Mouse (Mus musculus) midbrain, embryonic 11.5 days (tissue): ENCODE data around the gene Syne3. TPM values are rescaled to one million over a fixed set of nuclear protein-coding genes. Genes with fewer than 3 reads are reported as not detected.

Source experiments
- ATAC-seq: fragments of 200-750 bp; cut with Nextera tagmentation; 2 replicates; pipeline ENCODE4 v1.8.0; 2017; ENCODE audit warnings: moderate TSS enrichment, moderate library complexity; ENCODE audit not compliant: low FRiP score
- DNase-seq: peaks from one replicate; pipeline ENCODE4 v3.0.0; 2015; ENCODE audit warnings: low spot score; ENCODE audit errors: missing footprints
- H3K27ac ChIP-seq: fragments of 300-500 bp; sonication (generic); 2 replicates; pipeline ENCODE4 v1.5.1; 2014; ENCODE audit warnings: low read depth, low read length
- H3K27me3 ChIP-seq: fragments of 300-500 bp; sonication (generic); 2 replicates; pipeline ENCODE4 v1.6.1; 2014; ENCODE audit warnings: mild to moderate bottlenecking, low read length, moderate library complexity, mixed read lengths; ENCODE audit not compliant: control insufficient read depth, insufficient read depth
- H3K36me3 ChIP-seq: fragments of 300-500 bp; sonication (generic); 2 replicates; pipeline ENCODE4 v1.6.1; 2014; ENCODE audit warnings: mild to moderate bottlenecking, low read length, moderate library complexity, mixed read lengths; ENCODE audit not compliant: control insufficient read depth, insufficient read depth
- H3K4me1 ChIP-seq: fragments of 300-500 bp; sonication (generic); 2 replicates; pipeline ENCODE4 v1.6.1; 2014; ENCODE audit warnings: low read length; ENCODE audit not compliant: control insufficient read depth, insufficient read depth
- H3K4me2 ChIP-seq: fragments of 300-500 bp; sonication (generic); 2 replicates; pipeline ENCODE4 v1.6.1; 2014; ENCODE audit warnings: mild to moderate bottlenecking, moderate library complexity
- H3K4me3 ChIP-seq: fragments of 300-500 bp; sonication (generic); 2 replicates; pipeline ENCODE4 v1.5.1; 2014; ENCODE audit warnings: low read depth, low read length
- H3K9ac ChIP-seq: fragments of 300-500 bp; sonication (generic); 2 replicates; pipeline ENCODE4 v1.6.1; 2014; ENCODE audit warnings: low read length
- H3K9me3 ChIP-seq: fragments of 300-500 bp; sonication (generic); 2 replicates; pipeline ENCODE4 v1.6.1; 2016; ENCODE audit warnings: low read length; ENCODE audit not compliant: control insufficient read depth
- WGBS: fragments of 180-500 bp; shearing (Covaris S2); extraction: QIAGEN DNeasy Blood & Tissue Kit; methylation state at CpG from one replicate; pipeline ENCODE4 v1.1.7; 2014; 5-methylcytosine and 5-hydroxymethylcytosine counted together
- polyA plus RNA-seq: library from polyadenylated mRNA; unstranded; fragments of >200 nt; fragmentation: Nextera tagmentation; extraction: Ambion mirVana; gene quantifications from 2 replicates; pipeline ENCODE4 v1.2.1, GENCODE M21; 2014

The Syne3 gene
- polyA plus RNA-seq, 1 experiment from 2014 or later = not detected

DNA sequence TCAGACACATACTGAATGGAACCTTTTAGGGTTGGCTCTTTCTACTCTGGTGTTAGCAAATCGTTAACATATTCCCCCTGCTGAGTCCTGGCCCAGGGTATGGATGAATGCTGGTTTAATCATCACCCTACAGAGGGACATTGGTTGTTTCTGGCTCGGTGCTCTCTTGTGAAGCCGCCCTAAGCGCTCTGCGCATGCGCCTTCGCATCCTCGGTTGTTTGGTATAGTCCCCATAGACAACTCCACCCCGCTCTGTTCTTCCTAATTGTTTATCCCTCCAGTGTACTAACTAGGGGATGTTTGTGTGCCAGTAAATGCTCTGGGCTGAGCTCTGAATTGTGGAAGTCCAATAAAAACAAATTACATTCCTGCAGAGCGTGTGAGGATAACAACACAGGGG is 7.0 kb upstream of the Syne3 start:
- Histone ChIP-seq H3K4me2 (no peak overlapping the region), H3K27ac (no peak overlapping the region), H3K27me3 (no peaks in the 10 kb centered on the region), H3K4me3 (no peak overlapping the region), H3K9ac (no peak overlapping the region), H3K9me3 (no peaks in the 10 kb centered on the region), H3K4me1 (peaks cover 4% of the 10 kb centered on the region; the same call in 1 of the 2 replicates), H3K36me3 (no peaks in the 10 kb centered on the region)
- WGBS = 82% methylated on average over 10 of the region's 10 CpGs
- ATAC-seq (no peak), DNase-seq (no peak)

DNA sequence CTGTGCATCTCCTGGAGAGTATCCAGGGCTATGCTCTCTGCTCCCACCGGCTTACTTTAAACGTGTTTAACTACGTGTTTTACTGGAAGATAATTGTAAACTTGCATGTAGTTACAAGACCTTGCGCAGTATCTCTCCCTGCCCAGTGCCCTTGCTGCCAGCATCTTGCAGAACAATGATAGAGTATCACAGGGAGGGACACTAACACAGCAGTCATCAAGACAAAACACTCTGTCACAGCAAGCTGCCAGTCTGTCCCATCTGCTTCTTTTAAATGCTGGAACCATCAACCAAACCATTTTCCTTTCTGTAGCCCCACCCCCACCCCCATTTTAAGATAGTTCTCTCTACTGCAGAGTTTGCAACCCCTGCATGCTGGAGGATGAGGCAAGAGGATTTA is 6.6 kb upstream of the Syne3 start:
- H3K9me3 ChIP-seq = no peaks in the 10 kb centered on the region
- no peak overlapping the region for H3K27ac ChIP-seq
- H3K4me3 ChIP-seq = no peak overlapping the region
- ATAC-seq = no peak
- H3K9ac ChIP-seq = no peak overlapping the region
- H3K27me3 ChIP-seq = no peaks in the 10 kb centered on the region
- 77% methylated on average over 4 of the region's 4 CpGs for WGBS
- no peak for DNase-seq
- peaks cover 4% of the 10 kb centered on the region; the same call in 1 of the 2 replicates for H3K4me1 ChIP-seq
- no peaks in the 10 kb centered on the region for H3K36me3 ChIP-seq
- H3K4me2 ChIP-seq = no peak overlapping the region

DNA sequence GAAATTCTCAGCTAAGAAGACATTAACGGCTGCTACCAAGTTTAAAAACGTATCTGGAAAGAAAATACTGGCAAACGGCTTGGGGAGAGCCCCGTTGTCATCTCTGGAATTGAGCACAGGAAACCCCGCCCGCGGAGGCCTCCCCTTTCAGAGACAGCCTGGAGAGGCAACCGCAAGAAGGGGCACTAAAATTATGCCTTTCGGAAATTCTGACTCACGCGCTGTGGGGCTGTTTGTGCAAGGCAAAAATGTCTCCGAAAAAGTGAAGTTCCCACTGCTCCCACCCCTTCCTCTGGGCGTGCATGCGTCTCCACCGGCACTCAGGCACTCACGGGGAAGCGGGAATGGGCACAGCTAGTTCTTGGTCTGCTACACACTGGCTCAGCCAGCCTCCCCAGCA is 3.5 kb upstream of the Syne3 start:
- Histone ChIP-seq H3K9ac (no peak overlapping the region), H3K27me3 (peaks cover 27% of the 10 kb centered on the region), H3K4me2 (no peak overlapping the region), H3K9me3 (no peaks in the 10 kb centered on the region), H3K36me3 (no peaks in the 10 kb centered on the region), H3K4me3 (no peak overlapping the region), H3K4me1 (peaks cover 6% of the 10 kb centered on the region), H3K27ac (no peak overlapping the region)
- 53% methylated on average over 17 of the region's 17 CpGs for WGBS
- DNase-seq (peak; percentile 59), ATAC-seq (no peak)

DNA sequence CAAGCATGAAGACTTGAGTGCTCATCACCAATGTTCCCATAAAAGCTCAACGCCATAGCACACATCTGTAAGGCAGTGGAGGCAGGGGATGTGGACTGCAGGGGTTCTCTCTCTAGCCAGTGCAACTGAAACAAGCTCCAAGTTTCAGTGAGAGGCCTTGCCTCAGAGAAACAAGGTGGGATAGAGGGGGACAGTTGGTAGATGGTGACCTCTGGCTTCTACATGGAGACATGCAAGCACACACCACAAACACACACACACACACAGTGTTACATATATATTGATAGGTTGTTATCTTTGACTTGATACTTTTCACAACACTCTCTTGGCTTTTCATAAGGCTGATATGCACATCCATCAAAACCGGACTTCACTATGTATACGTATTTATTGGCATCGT is 2.7 kb upstream of the Syne3 start:
- peaks cover 6% of the 10 kb centered on the region for H3K4me1 ChIP-seq
- H3K36me3 ChIP-seq = no peaks in the 10 kb centered on the region
- H3K27me3 ChIP-seq = peaks cover 34% of the 10 kb centered on the region
- no peak overlapping the region for H3K4me3 ChIP-seq
- no peak overlapping the region for H3K4me2 ChIP-seq
- ATAC-seq (no peak), DNase-seq (no peak)
- WGBS = 97% methylated on average over 4 of the region's 4 CpGs
- H3K9ac ChIP-seq = no peak overlapping the region
- no peaks in the 10 kb centered on the region for H3K9me3 ChIP-seq
- H3K27ac ChIP-seq = no peak overlapping the region

DNA sequence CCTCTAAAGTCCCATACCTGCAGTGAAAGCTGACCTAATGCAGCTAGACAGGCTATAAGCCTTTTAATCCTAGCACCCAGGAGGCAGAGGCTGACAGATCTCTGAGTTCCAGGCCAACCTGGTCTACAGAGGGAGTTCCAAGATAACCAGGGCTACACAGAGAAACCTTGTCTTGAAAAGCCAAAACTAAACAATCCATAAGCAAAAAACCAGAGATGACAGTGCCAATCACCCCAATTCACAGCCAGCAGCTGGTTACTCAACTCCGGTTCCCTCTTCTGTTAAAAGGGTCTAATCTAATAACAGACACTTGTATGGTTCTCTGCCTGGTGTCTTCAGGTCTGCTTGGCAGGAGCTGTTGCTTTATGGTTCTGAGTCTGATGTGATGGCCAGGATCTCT is 2.0 kb upstream of the Syne3 start:
- no peak overlapping the region for H3K9ac ChIP-seq
- peaks cover 6% of the 10 kb centered on the region for H3K4me1 ChIP-seq
- 88% methylated on average over 1 of the region's 1 CpGs for WGBS
- no peak for ATAC-seq
- H3K9me3 ChIP-seq = no peaks in the 10 kb centered on the region
- H3K4me3 ChIP-seq = no peak overlapping the region
- H3K27me3 ChIP-seq = peaks cover 38% of the 10 kb centered on the region
- no peaks in the 10 kb centered on the region for H3K36me3 ChIP-seq
- no peak for DNase-seq
- H3K27ac ChIP-seq = no peak overlapping the region
- H3K4me2 ChIP-seq = no peak overlapping the region

DNA sequence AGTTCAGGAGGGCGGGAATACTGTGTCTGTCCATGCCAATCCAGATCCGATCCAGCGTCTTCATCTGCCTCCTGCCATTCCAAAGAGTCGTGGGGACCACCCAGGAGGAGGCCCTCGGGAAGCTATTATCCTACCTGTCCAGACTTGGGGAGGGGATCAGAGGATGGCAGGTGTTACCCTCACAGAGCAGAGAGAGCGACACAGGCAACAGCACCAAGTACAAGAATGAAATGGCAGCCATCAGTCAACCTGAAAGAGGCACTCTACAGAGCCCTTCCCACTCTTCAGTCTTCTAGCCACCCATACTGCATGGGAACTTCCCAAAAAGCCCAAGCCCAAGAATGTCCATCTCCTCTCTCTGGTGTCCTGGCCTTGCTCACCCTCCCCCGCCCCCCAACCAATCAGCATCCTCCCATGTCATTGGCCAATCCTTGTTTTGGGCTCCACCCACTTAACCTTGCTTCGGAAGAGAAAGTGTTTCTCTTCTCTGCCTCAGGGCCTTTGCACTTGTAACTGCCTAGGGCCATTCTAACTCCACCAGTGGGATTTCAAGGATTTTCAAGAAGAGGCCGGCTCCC is 693 bp upstream of the Syne3 start:
- 15% methylated on average over 9 of the region's 9 CpGs for WGBS
- Histone ChIP-seq H3K27me3 (peaks cover 38% of the 10 kb centered on the region), H3K27ac (no peak overlapping the region)

DNA sequence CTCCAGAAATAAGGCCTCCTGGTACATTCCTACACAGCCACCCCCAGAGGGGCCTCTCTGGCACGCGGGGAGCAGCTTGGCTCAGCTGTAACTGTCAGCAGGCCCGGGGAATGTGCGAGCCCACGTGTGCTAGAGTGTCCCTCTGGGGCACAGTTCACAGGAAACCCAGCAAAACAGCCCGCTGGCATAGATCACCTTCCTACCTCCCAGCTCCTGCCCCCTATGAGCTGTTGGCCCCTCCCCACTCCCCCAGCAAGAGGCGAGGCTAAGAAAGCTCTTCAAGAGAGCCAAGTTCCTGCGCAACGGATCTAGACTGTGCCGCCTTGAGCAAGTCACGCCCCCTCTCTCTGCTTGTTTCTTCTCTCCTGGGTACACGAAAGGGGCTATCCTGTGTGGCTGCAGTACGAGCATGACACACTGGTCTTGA is 844 bp downstream of the Syne3 start:
- ATAC-seq (0 out of 2 replicates have a peak, but pooled peaks have one; percentile 8), DNase-seq (peak; percentile 89)
- Histone ChIP-seq H3K4me1 (peaks cover 6% of the 10 kb centered on the region), H3K27ac (no peak overlapping the region), H3K27me3 (peaks cover 38% of the 10 kb centered on the region), H3K9ac (no peak overlapping the region), H3K36me3 (no peaks in the 10 kb centered on the region), H3K9me3 (no peaks in the 10 kb centered on the region), H3K4me2 (peak overlapping the region; percentile 23; the same call in 1 of the 2 replicates), H3K4me3 (no peak overlapping the region)
- 1% methylated on average over 13 of the region's 13 CpGs for WGBS

More for the DNA sequence above, 693 bp upstream of the Syne3 start:
- peak overlapping the region; percentile 58 for H3K4me3 ChIP-seq
- ATAC-seq = peak; percentile 54
- peak; percentile 91 for DNase-seq
- H3K9me3 ChIP-seq = no peaks in the 10 kb centered on the region
- peak overlapping the region; percentile 97 for H3K4me2 ChIP-seq
- peaks cover 6% of the 10 kb centered on the region for H3K4me1 ChIP-seq
- no peaks in the 10 kb centered on the region for H3K36me3 ChIP-seq
- peak overlapping the region; percentile 56 for H3K9ac ChIP-seq

DNA sequence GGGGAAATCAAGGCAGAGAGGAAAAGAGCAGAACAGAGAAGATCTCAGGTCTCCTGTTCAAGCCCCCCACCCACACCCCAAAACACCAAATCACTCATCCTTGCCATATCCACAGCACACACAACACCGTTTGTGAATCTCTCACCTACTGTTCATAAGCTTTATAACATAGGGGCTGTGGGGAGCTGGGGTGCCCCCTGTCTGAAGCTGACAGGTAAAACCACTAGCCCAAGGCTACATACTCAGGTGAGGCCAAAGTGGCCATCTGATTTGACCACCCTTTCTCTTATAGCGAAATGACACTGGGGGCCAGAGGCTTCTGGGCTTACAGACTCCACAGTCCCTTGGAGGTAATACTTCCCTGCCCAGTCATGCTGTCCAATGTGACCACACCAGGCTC is 1.5 kb downstream of the Syne3 start:
- Histone ChIP-seq H3K4me2 (no peak overlapping the region), H3K4me3 (no peak overlapping the region), H3K9me3 (no peaks in the 10 kb centered on the region), H3K9ac (no peak overlapping the region), H3K27me3 (peaks cover 38% of the 10 kb centered on the region), H3K27ac (no peak overlapping the region), H3K4me1 (peaks cover 7% of the 10 kb centered on the region), H3K36me3 (no peaks in the 10 kb centered on the region)
- DNase-seq (no peak), ATAC-seq (no peak)
- WGBS = 53% methylated on average over 2 of the region's 2 CpGs

DNA sequence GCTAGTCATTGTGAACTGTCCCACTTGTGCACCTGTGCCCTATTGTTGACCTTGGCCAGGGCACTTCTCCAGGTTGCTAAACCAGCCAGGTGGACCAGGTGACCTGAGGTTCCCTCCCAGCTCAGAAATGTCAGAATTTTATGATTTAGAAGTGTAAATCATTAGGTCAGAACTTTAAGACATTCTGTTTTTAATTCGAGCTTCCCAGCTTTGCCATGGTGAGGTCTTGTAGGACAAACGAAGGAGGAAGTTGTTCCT is 4.0 kb downstream of the Syne3 start:
- DNase-seq (no peak), ATAC-seq (no peak)
- no peaks in the 10 kb centered on the region for H3K36me3 ChIP-seq
- H3K4me2 ChIP-seq = no peak overlapping the region
- no peaks in the 10 kb centered on the region for H3K9me3 ChIP-seq
- H3K4me1 ChIP-seq = peaks cover 13% of the 10 kb centered on the region
- peaks cover 35% of the 10 kb centered on the region for H3K27me3 ChIP-seq
- H3K9ac ChIP-seq = no peak overlapping the region
- WGBS = 85% methylated on average over 2 of the region's 2 CpGs
- H3K27ac ChIP-seq = no peak overlapping the region
- no peak overlapping the region for H3K4me3 ChIP-seq
